Mouse (Mus musculus): ENCODE results near the gene Adk.

- no peak for TF ChIP-seq CTCF (IDR thresholded peaks at IDR 0.05; ENCODE audit: control insufficient read depth, insufficient read depth, insufficient read length)
- TF ChIP-seq MYOG (IDR thresholded peaks at IDR 0.05; ENCODE audit: control insufficient read depth, extremely low read depth, insufficient read length): no peak
- no peak for TF ChIP-seq FOSL1 (IDR thresholded peaks at IDR 0.05; ENCODE audit: insufficient read depth, low read length, poor library complexity, severe bottlenecking)
- peak; percentile 69 for TF ChIP-seq MAX (IDR thresholded peaks at IDR 0.05)
- no peak for TF ChIP-seq CEBPB (IDR thresholded peaks at IDR 0.05; ENCODE audit: low read depth)
- peak; percentile 87 for TF ChIP-seq USF1 (IDR thresholded peaks at IDR 0.05; ENCODE audit: low read depth)
These were observed 23.6 kb downstream of the Adk start for GRCm38 (mm10) chr14:21075751-21076500.
